Mouse (Mus musculus) liver, embryonic 14.5 days (tissue): ENCODE measurements around the gene Zfp618. TPM values are rescaled to one million over a fixed set of nuclear protein-coding genes. Genes with fewer than 3 reads are reported as not detected.

Experiments used
- ATAC-seq: fragments of 200-750 bp; cut with Nextera tagmentation; 2 replicates; pipeline ENCODE4 v1.8.0; 2017; ENCODE audit warnings: moderate number of reproducible peaks, mild to moderate bottlenecking, moderate library complexity; ENCODE audit not compliant: insufficient read depth
- DNase-seq, 3 experiments: peaks; one replicate each; pipeline ENCODE4 v3.0.0-alpha.2; 2012 to 2013; ENCODE audit warnings: low read depth in 3 of 3, low spot score in 3 of 3
- H3K27ac ChIP-seq: fragments of 300-500 bp; sonication (generic); 2 replicates; pipeline ENCODE4 v1.5.1; 2014; ENCODE audit warnings: moderate library complexity, mild to moderate bottlenecking, control low read depth, inconsistent platforms
- H3K27me3 ChIP-seq: fragments of 300-500 bp; sonication (generic); 2 replicates; pipeline ENCODE4 v1.6.1; 2014; ENCODE audit warnings: mild to moderate bottlenecking, low read length, moderate library complexity; ENCODE audit not compliant: control insufficient read depth, insufficient read depth
- H3K36me3 ChIP-seq: fragments of 300-500 bp; sonication (generic); replicated peaks from 2 replicates; pipeline ENCODE4 v1.6.1; 2014; ENCODE audit warnings: low read depth; ENCODE audit not compliant: control insufficient read depth, insufficient read depth
- H3K4me1 ChIP-seq, 2 experiments: fragments of 200-500 bp in 1 of 2; fragments of 300-500 bp in 1 of 2; sonication (generic) in 1 of 2; replicated peaks; 2 replicates each; pipeline ENCODE4 v1.6.1; 2012 to 2014; ENCODE audit warnings: antibody characterized with exemption in 1 of 2, inconsistent platforms in 1 of 2, low read length in 1 of 2; ENCODE audit not compliant: control insufficient read depth in 2 of 2, insufficient read depth in 2 of 2
- H3K4me2 ChIP-seq: fragments of 300-500 bp; sonication (generic); 2 replicates; pipeline ENCODE4 v1.6.1; 2014; ENCODE audit warnings: low read depth, mild to moderate bottlenecking, control low read depth, moderate library complexity
- H3K4me3 ChIP-seq, 2 experiments: fragments of 200-500 bp in 1 of 2; fragments of 300-500 bp in 1 of 2; sonication (generic) in 1 of 2; 2 replicates each; pipeline ENCODE4 v1.5.1; 2012 to 2014; ENCODE audit warnings: low read depth in 2 of 2, low read length in 2 of 2, mild to moderate bottlenecking in 2 of 2, control low read depth in 1 of 2, inconsistent platforms in 1 of 2, moderate library complexity in 1 of 2; ENCODE audit not compliant: insufficient read depth in 1 of 2
- H3K9ac ChIP-seq: fragments of 300-500 bp; sonication (generic); replicated peaks from 2 replicates; pipeline ENCODE4 v1.6.1; 2014; ENCODE audit warnings: mild to moderate bottlenecking, control low read depth, moderate library complexity
- H3K9me3 ChIP-seq: fragments of 300-500 bp; sonication (generic); 2 replicates; pipeline ENCODE4 v1.6.1; 2016; ENCODE audit warnings: low read length, mixed read lengths; ENCODE audit not compliant: control insufficient read depth
- CTCF ChIP-seq: IDR thresholded peaks from 2 replicates; pipeline ENCODE4 v1.5.1; 2016; ENCODE audit warnings: antibody characterized with exemption, low read depth, control low read depth
- EP300 ChIP-seq: IDR thresholded peaks from 2 replicates; pipeline ENCODE4 v1.6.1; 2016; ENCODE audit warnings: antibody characterized with exemption, low read depth
- WGBS: fragments of 180-500 bp; shearing (Covaris S2); extraction: QIAGEN DNeasy Blood & Tissue Kit; methylation state at CpG from one replicate; pipeline ENCODE4 v1.1.7; 2014; ENCODE audit not compliant: insufficient replicate concordance; 5-methylcytosine and 5-hydroxymethylcytosine counted together
- polyA plus RNA-seq, 2 experiments: library from polyadenylated mRNA; depleted of rRNA in 1 of 2; stranded (reverse) in 1 of 2; unstranded in 1 of 2; fragments of >200 nt; fragmentation: Nextera tagmentation in 1 of 2; extraction: Ambion mirVana in 1 of 2; gene quantifications; 2 replicates each; pipeline versions ENCODE4 v1.2.1 to v1.2.3; 2012 to 2014

Zfp618 gene
- polyA plus RNA-seq, 2 experiments: 1.5 TPM

- WGBS: 18% methylated on average over 5 of the region's 5 CpGs
- ATAC-seq: no peak
- no peak for DNase-seq
These were observed 125.8 kb downstream of the Zfp618 start for GRCm38 (mm10) chr4:63091151-63091550.

GRCm38 (mm10) chr4:63097603-63098002 lies 132.2 kb downstream of the Zfp618 start:
- DNase-seq (no peak), ATAC-seq (no peak)
- peaks cover 0 to 2% of the 10 kb centered on the region in 2 experiments; a peak in 1 of 4 replicates for H3K4me1 ChIP-seq
- H3K4me2 ChIP-seq: no peak overlapping the region
- no peaks in the 10 kb centered on the region for H3K27me3 ChIP-seq
- H3K27ac ChIP-seq: no peak overlapping the region
- TF ChIP-seq EP300 (no peak), CTCF (no peak)
- no peaks in the 10 kb centered on the region for H3K9me3 ChIP-seq
- no peaks in the 10 kb centered on the region for H3K36me3 ChIP-seq
- H3K4me3 ChIP-seq: no peak overlapping the region
- H3K9ac ChIP-seq: no peak overlapping the region
- 48% methylated on average over 1 of the region's 1 CpGs for WGBS

More at GRCm38 (mm10) chr4:63091151-63091550, 125.8 kb downstream of the Zfp618 start:
- Histone ChIP-seq H3K9me3 (no peaks in the 10 kb centered on the region), H3K36me3 (no peaks in the 10 kb centered on the region), H3K4me2 (no peak overlapping the region), H3K4me1 (peaks cover 0 to 2% of the 10 kb centered on the region in 2 experiments; a peak in 1 of 4 replicates), H3K27me3 (no peaks in the 10 kb centered on the region), H3K9ac (no peak overlapping the region), H3K4me3 (no peak overlapping the region), H3K27ac (no peak overlapping the region)
- TF ChIP-seq CTCF (no peak), EP300 (no peak)

GRCm38 (mm10) chr4:63100478-63100877 lies 135.1 kb downstream of the Zfp618 start:
- no peak overlapping the region for H3K4me2 ChIP-seq
- H3K27ac ChIP-seq: no peak overlapping the region
- H3K27me3 ChIP-seq: no peaks in the 10 kb centered on the region
- ATAC-seq: no peak
- H3K9ac ChIP-seq: no peak overlapping the region
- WGBS: 68% methylated on average over 11 of the region's 11 CpGs
- DNase-seq: no peak
- H3K4me1 ChIP-seq: peaks cover 0 to 2% of the 10 kb centered on the region in 2 experiments; a peak in 1 of 4 replicates
- no peaks in the 10 kb centered on the region for H3K9me3 ChIP-seq
- no peak for TF ChIP-seq CTCF
- no peak overlapping the region for H3K4me3 ChIP-seq
- no peaks in the 10 kb centered on the region for H3K36me3 ChIP-seq

GRCm38 (mm10) chr4:63102025-63102424 lies 136.7 kb downstream of the Zfp618 start:
- Histone ChIP-seq H3K27me3 (no peaks in the 10 kb centered on the region), H3K36me3 (no peaks in the 10 kb centered on the region), H3K9me3 (no peaks in the 10 kb centered on the region), H3K27ac (no peak overlapping the region), H3K9ac (no peak overlapping the region), H3K4me3 (no peak overlapping the region), H3K4me1 (peaks cover 0 to 2% of the 10 kb centered on the region in 2 experiments; a peak in 1 of 4 replicates), H3K4me2 (no peak overlapping the region)
- no peak for ATAC-seq
- DNase-seq: no peak
- TF ChIP-seq EP300 (no peak), CTCF (no peak)
- WGBS: 45% methylated on average over 4 of the region's 4 CpGs

- no peak for ATAC-seq
- Histone ChIP-seq H3K4me1 (peaks cover 0 to under 1% of the 10 kb centered on the region in 2 experiments; a peak in 1 of 4 replicates), H3K9me3 (no peaks in the 10 kb centered on the region), H3K9ac (no peak overlapping the region), H3K36me3 (no peaks in the 10 kb centered on the region), H3K4me3 (no peak overlapping the region), H3K4me2 (no peak overlapping the region), H3K27ac (no peak overlapping the region), H3K27me3 (no peaks in the 10 kb centered on the region)
- WGBS: 76% methylated on average over 8 of the region's 8 CpGs
- no peak for TF ChIP-seq EP300
- no peak for DNase-seq
These were observed 140.3 kb downstream of the Zfp618 start for GRCm38 (mm10) chr4:63105651-63106050.
